Comparison of ENCODE assay signal across 9 mouse cellular contexts in the genomic region with DNA sequence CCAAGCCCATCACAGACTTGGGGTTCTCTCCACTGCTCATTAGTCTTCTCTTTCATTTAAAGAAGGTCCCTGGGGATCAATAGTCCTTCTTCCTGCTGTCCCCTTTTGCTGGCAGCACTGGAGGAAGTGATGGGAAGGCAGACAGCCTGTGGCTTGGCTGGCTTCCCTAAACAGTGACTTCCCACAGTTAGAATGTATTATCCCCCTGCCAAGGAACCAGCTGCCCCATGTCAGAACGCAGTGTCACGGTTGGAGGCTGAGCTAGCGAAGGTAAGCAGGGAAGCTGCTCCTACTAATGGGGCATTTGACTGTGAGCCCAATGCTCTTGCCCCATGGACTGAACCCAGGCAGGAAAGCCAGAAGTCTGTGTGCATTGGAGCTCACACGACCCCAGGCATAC.
DNase-seq lines count a peak whose midpoint lies in the region; ATAC-seq lines count a peak whose summit lies in the region.
"Had no signal": no experiment of that assay in that cellular context is flagged by ENCODE, and none has a peak within 500 bp of the region (broad histone marks: within the 10 kb centered on the region; RNA-seq: fewer than 3 reads in every experiment).

No protein-coding gene starts in this region.

- no peaks in the 10 kb centered on the region for H3K9me3 ChIP-seq in heart, embryonic 10.5 days
- no peaks in the 10 kb centered on the region for H3K9me3 ChIP-seq in lung, embryonic 16.5 days (ENCODE audit: control insufficient read depth, low read length)

- H3K4me2 ChIP-seq in lung, embryonic 16.5 days (ENCODE audit: low read depth, low read length) = no peak overlapping the region

- H3K9ac ChIP-seq in lung, embryonic 16.5 days (ENCODE audit: low read length) = no peak overlapping the region
- H3K9ac ChIP-seq: liver, embryonic 14.5 days had no signal

- intact Hi-C loops in heart, postnatal 10 days (cut with DNase I) = no loop called here

- whole genome bisulfite sequencing in heart, embryonic 10.5 days = 66% methylated on average over 4 of the region's 4 CpGs
- WGBS in lung, embryonic 16.5 days = 38% methylated on average over 4 of the region's 4 CpGs

- H3K4me1 ChIP-seq in heart, embryonic 10.5 days = no peaks in the 10 kb centered on the region
- peaks cover 6% of the 10 kb centered on the region for H3K4me1 ChIP-seq in lung, embryonic 16.5 days (replicated peaks; ENCODE audit: control insufficient read depth, insufficient read depth, low read length)

- H3K27ac ChIP-seq in heart, embryonic 10.5 days = no peak overlapping the region
- peak overlapping the region; percentile 55 for H3K27ac ChIP-seq in lung, embryonic 16.5 days (ENCODE audit: low read length)
- H3K27ac ChIP-seq: liver, embryonic 14.5 days had no signal

- H3K4me3 ChIP-seq in heart, embryonic 10.5 days = no peak overlapping the region
- no peak overlapping the region for H3K4me3 ChIP-seq in lung, embryonic 16.5 days (ENCODE audit: low read length)

- no peaks in the 10 kb centered on the region for H3K36me3 ChIP-seq in heart, embryonic 10.5 days
- no peaks in the 10 kb centered on the region for H3K36me3 ChIP-seq in lung, embryonic 16.5 days (ENCODE audit: control insufficient read depth, insufficient read depth, low read length)

- DNase-seq in heart, adult 18-20 months = peak; percentile 82
- DNase-seq in heart, embryonic 10.5 days (ENCODE audit: low spot score) = no peak
- DNase-seq in cerebellum, adult 11 months = peak; percentile 24
- peak; percentile 87 to 88 for DNase-seq in heart, postnatal 10 days

- H3K27me3 ChIP-seq in heart, embryonic 10.5 days (ENCODE audit: insufficient read depth, poor library complexity, severe bottlenecking) = no peaks in the 10 kb centered on the region
- no peaks in the 10 kb centered on the region for H3K27me3 ChIP-seq in lung, embryonic 16.5 days (ENCODE audit: control insufficient read depth, insufficient read depth, low read depth, low read length)

- ATAC-seq in lung, embryonic 16.5 days (ENCODE audit: low read depth) = peak; percentile 84
- no peak for ATAC-seq in megakaryocyte progenitor cell, adult 5-6 weeks (replicated peaks; ENCODE audit: poor library complexity)
- no peak for ATAC-seq in erythroid progenitor cell, adult 5-6 weeks (replicated peaks; ENCODE audit: low FRiP score, poor library complexity, severe bottlenecking)
- ATAC-seq in megakaryocyte-erythroid progenitor cell, adult 5-6 weeks (replicated peaks; ENCODE audit: low FRiP score, low TSS enrichment, poor library complexity, severe bottlenecking) = no peak
